Mouse (Mus musculus) right cerebral cortex, postnatal 10 days (tissue): ENCODE measurements at regions not wholly inside any gene's neighbourhood (a gene's known extent, or its start where the extent isn't known, plus 50 kb on each side); places are given as distances from the start of the nearest gene placed in this dataset.

ENCODE experiments used
- DNase-seq, 2 experiments: peaks; one replicate each; pipeline ENCODE4 v3.0.0; 2021; ENCODE audit warnings: low spot score in 2 of 2

- DNase-seq, result peak in 1 of 2 experiments; percentile 23
Measured at GRCm38 (mm10) chr2:47424910-47425309, 1389.0 kb upstream of the Acvr2a start.

- no peak for DNase-seq
Measured at GRCm38 (mm10) chr2:47429843-47430242, 1384.1 kb upstream of the Acvr2a start.

- DNase-seq, result no peak
Measured at GRCm38 (mm10) chr2:47466043-47466442, 1347.9 kb upstream of the Acvr2a start.

GRCm38 (mm10) chr2:47491874-47492539 lies 1321.9 kb upstream of the Acvr2a start:
- DNase-seq, result peak; percentile 26 to 74
